Mouse (Mus musculus): ENCODE results near the gene Rps27rt. TPM values are rescaled to one million over a fixed set of nuclear protein-coding genes. Genes with fewer than 3 reads are reported as not detected.

The Rps27rt gene
- polyA plus RNA-seq, 1 experiment: 1,319 TPM

DNA sequence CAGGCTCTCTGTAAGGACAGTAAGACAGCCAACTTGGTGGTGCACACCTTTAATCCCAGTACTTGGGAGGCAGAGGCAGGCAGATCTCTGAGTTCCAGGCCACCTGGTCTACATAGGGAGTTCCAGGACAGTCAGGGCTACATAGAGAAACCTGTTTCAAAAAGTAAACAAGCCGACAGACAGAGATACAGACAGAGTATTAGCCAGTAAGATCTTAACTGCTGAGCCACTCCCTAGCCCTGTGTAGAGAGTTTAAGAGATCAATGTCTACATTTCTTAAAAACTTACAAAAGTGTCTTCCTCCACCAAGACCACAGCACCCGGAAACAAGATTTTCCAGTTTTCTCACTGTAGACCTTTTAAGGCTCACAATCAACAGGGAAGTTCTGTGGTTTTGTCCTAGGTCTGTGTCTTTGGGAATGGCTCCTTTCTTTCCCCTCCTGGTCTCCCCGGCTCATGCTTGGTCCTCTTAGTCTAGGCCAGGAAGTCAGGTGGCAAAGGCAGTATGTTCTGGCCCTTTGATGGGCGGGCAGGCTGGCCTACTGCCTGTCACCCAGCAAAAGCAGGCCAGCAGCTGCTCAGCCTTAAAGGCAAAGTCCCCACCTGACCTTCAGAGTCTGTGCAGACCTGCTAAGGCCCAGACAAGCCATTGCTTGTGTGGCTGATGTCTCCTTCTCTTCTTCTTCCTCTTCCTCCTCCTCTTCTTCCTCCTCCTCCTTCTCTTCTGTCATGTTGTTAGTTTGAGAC, 22.3 kb downstream of the Rps27rt start:
- TF ChIP-seq POLR2A (IDR thresholded peaks at IDR 0.05; ENCODE audit: borderline replicate concordance, low read depth, low read length) (no peak), CTCF (IDR thresholded peaks at IDR 0.05; ENCODE audit: low read depth, low read length) (no peak)
- Histone ChIP-seq H3K4me1 (ENCODE audit: control insufficient read depth, insufficient read depth, low read length) (peaks cover 6% of the 10 kb centered on the region), H3K27ac (ENCODE audit: insufficient read depth, low read depth, low read length) (no peak overlapping the region), H3K4me3 (ENCODE audit: insufficient read depth, low read length) (no peak overlapping the region)

DNA sequence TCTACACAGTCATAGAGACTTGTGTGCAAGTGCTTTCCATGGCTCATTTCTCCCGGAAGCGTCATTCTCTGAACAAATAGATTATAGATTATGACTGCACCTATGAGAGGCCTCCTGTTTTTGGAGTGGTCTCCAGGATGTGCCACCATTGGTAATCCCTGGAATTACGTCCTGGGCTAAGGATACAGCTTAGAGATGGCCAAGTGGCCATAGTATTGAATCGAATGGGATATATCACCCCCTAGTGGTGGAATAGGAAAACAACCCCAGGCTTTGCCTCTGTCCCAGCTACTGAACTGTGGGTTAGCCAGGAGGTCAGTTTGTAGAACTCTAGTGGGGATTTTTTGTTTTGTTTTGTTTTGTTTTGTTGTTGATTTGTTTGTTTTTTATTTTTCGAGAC, 25.6 kb downstream of the Rps27rt start:
- no peak overlapping the region for H3K27ac ChIP-seq (ENCODE audit: insufficient read depth, low read depth, low read length)
- TF ChIP-seq CTCF (IDR thresholded peaks at IDR 0.05; ENCODE audit: low read depth, low read length) (no peak), POLR2A (IDR thresholded peaks at IDR 0.05; ENCODE audit: borderline replicate concordance, low read depth, low read length) (no peak)
- H3K4me1 ChIP-seq (ENCODE audit: control insufficient read depth, insufficient read depth, low read length): peaks cover 6% of the 10 kb centered on the region

DNA sequence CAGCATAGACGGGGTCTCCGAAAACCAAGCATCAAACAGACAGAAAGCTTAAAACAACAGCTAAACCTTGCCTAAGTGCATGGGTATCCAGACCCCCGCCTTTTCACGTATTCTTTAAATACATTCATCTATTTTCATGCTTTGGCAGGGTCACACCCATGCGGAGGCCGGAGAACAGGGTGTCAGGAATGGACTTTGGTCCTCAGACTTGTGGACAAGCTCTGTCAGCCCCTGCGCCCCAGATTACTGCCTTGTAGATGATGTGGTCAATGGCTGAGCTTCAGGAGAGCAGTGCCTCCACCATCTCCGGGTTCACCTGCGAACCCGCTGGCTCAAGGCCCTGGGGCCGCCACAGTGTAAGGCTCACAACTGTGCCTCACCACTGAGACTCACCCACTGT, 27.2 kb downstream of the Rps27rt start:
- no peak for TF ChIP-seq POLR2A (IDR thresholded peaks at IDR 0.05; ENCODE audit: borderline replicate concordance, low read depth, low read length)
- no peak for TF ChIP-seq CTCF (IDR thresholded peaks at IDR 0.05; ENCODE audit: low read depth, low read length)
- H3K4me1 ChIP-seq (ENCODE audit: control insufficient read depth, insufficient read depth, low read length): peaks cover 1% of the 10 kb centered on the region
- H3K27ac ChIP-seq (ENCODE audit: insufficient read depth, low read depth, low read length): no peak overlapping the region
- H3K4me3 ChIP-seq (ENCODE audit: insufficient read depth, low read length): no peak overlapping the region

More for the DNA sequence above, 25.6 kb downstream of the Rps27rt start:
- no peak overlapping the region for H3K4me3 ChIP-seq (ENCODE audit: insufficient read depth, low read length)

DNA sequence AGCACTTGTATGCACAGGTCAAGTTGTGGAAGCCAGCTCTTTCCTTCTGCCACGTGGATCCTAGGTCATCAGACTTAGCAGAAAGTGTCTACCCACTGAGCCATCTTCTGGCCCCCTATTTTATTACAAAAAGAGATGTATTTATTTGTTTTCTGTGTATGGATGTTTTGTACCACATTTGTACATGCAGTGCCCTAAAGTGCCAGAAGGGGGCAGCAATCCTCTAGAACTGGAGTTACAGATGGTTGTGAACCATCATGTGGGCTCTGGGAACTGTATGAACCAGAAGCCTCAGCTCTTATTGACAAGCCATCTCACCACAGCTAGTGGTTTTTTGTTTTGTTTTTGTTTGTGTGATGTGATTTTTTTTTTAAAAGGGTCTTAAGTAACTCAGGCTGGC, 29.7 kb downstream of the Rps27rt start:
- Histone ChIP-seq H3K4me1 (ENCODE audit: control insufficient read depth, insufficient read depth, low read length) (no peaks in the 10 kb centered on the region), H3K4me3 (ENCODE audit: insufficient read depth, low read length) (no peak overlapping the region), H3K27ac (ENCODE audit: insufficient read depth, low read depth, low read length) (no peak overlapping the region)
- TF ChIP-seq CTCF (IDR thresholded peaks at IDR 0.05; ENCODE audit: low read depth, low read length): no peak
- no peak for TF ChIP-seq POLR2A (IDR thresholded peaks at IDR 0.05; ENCODE audit: borderline replicate concordance, low read depth, low read length)

DNA sequence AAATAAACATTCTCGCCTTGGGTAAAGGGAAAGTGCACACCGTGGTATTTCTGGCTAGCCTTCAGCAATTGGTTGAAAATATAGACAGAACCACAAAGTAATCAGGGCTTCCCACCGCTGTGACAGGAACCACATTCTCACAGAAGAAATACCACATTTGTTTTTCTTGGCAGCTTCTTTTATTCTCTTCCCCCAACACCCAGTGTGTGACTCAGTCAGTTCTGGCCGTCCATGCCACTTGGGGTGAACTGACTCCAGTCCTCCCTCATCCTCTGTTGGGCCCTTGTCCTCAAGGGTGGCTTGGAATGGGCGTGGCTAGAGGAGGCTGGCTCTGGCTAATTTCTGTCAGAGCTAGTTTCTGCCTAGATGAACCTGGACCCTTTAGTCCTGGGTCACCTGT, 34.1 kb downstream of the Rps27rt start:
- H3K4me3 ChIP-seq (ENCODE audit: insufficient read depth, low read length): no peak overlapping the region
- H3K27ac ChIP-seq (ENCODE audit: insufficient read depth, low read depth, low read length): no peak overlapping the region
- TF ChIP-seq POLR2A (IDR thresholded peaks at IDR 0.05; ENCODE audit: borderline replicate concordance, low read depth, low read length) (no peak), CTCF (IDR thresholded peaks at IDR 0.05; ENCODE audit: low read depth, low read length) (no peak)
- no peaks in the 10 kb centered on the region for H3K4me1 ChIP-seq (ENCODE audit: control insufficient read depth, insufficient read depth, low read length)

DNA sequence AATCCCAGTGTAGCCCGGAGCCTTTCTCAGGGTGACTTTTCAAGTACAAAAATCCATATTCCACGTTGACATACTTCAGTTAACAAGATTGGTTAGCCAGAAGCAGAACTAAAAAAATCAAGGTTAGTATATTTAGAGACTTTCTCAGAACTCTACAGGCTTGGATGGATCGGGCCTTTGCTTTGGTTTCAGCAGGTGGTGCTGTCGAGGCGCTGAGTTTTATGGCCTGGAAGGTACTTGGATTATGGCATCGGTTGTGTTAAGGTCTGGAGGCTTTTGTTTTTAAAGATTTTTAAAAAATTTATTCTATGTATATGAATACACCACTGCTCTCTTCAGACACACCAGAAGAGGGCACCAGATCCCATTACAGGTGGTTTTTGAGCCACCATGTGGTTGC, 37.0 kb downstream of the Rps27rt start:
- TF ChIP-seq CTCF (IDR thresholded peaks at IDR 0.05; ENCODE audit: low read depth, low read length): no peak
- TF ChIP-seq POLR2A (IDR thresholded peaks at IDR 0.05; ENCODE audit: borderline replicate concordance, low read depth, low read length): no peak
- Histone ChIP-seq H3K4me3 (ENCODE audit: insufficient read depth, low read length) (no peak overlapping the region), H3K4me1 (ENCODE audit: control insufficient read depth, insufficient read depth, low read length) (no peaks in the 10 kb centered on the region), H3K27ac (ENCODE audit: insufficient read depth, low read depth, low read length) (no peak overlapping the region)

DNA sequence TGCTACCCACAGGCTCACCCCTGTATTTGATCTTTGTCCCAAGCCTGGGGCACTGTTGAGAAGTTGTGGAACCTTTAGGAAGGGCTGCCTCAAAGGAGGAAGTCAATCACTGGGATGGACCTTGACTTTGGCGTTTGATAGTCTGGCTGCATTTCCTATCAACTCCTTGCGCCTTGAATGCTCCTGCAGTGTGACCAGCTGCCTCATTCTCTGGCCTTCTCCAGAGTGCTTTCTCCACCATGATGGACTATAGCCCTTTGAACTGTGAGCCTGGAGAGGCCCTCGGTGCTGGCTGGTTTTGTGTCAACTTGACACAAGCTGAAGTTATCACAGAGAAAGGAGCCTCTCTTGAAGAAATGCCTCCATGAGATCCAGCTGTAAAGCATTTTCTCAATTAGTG, 37.9 kb downstream of the Rps27rt start:
- no peak overlapping the region for H3K4me3 ChIP-seq (ENCODE audit: insufficient read depth, low read length)
- no peak overlapping the region for H3K27ac ChIP-seq (ENCODE audit: insufficient read depth, low read depth, low read length)
- no peak for TF ChIP-seq POLR2A (IDR thresholded peaks at IDR 0.05; ENCODE audit: borderline replicate concordance, low read depth, low read length)
- TF ChIP-seq CTCF (IDR thresholded peaks at IDR 0.05; ENCODE audit: low read depth, low read length): no peak
- H3K4me1 ChIP-seq (ENCODE audit: control insufficient read depth, insufficient read depth, low read length): no peaks in the 10 kb centered on the region

DNA sequence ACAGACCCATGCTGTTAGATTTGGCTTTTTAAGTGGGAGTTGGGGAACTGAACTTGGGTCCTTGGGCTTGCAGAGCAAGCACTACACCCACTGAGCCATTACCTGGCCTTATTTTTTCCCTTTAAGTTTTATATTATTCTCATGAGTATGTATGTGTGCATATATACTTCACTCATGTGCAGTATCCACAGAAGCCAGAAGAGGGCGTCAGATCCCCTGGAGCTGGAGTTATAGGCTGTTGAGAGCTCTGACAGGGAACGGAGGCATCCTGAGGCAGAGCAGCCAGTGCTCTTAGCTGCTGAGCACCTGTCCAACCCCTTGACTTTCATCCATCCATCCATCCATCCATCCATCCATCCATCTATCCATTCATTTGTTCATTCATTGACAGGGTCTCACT, 45.9 kb downstream of the Rps27rt start:
- TF ChIP-seq POLR2A (IDR thresholded peaks at IDR 0.05; ENCODE audit: borderline replicate concordance, low read depth, low read length): no peak
- TF ChIP-seq CTCF (IDR thresholded peaks at IDR 0.05; ENCODE audit: low read depth, low read length): no peak
- Histone ChIP-seq H3K4me1 (ENCODE audit: control insufficient read depth, insufficient read depth, low read length) (peaks cover 8% of the 10 kb centered on the region), H3K4me3 (ENCODE audit: insufficient read depth, low read length) (no peak overlapping the region), H3K27ac (ENCODE audit: insufficient read depth, low read depth, low read length) (no peak overlapping the region)

DNA sequence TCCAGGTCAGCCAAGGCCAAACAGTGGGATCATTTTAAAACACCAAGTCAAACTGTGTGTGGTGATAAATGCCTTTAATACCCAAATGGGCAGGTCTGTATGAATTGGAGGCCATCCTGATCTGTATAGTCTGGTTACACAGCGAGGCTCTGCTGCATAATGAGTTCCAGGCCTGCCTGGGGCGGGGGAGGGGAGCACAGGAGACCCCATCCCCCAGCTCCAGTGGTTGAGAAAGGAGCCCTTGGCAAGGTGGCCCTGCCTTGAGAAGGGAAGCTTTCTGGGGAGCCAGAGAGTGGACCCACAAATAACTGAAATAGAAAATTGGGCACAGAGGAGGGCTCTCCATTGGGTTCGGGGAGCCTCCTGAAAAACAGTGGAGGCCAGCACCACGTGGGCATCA, 47.2 kb downstream of the Rps27rt start:
- TF ChIP-seq POLR2A (IDR thresholded peaks at IDR 0.05; ENCODE audit: borderline replicate concordance, low read depth, low read length) (no peak), CTCF (IDR thresholded peaks at IDR 0.05; ENCODE audit: low read depth, low read length) (no peak)
- Histone ChIP-seq H3K4me3 (ENCODE audit: insufficient read depth, low read length) (no peak overlapping the region), H3K4me1 (ENCODE audit: control insufficient read depth, insufficient read depth, low read length) (peaks cover 8% of the 10 kb centered on the region), H3K27ac (ENCODE audit: insufficient read depth, low read depth, low read length) (no peak overlapping the region)

DNA sequence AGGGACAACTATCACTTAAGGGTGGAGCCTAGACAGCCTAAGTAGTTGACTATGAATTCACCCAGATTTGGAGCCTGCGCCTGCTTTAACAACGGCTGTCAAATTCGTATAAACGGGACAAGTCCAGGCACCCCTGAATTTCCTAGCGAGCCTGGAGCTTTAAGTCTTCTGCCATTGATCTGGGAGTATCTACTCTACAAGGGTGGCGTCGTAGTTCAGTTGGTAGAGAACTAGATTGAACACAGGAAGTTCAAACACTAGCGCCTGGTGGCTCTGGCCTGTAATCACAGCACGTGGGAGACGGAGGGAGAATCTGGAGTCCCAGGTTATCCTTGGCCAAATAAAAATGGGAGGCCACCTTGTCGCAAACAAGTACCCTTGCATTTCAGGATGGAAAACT, 48.3 kb downstream of the Rps27rt start:
- TF ChIP-seq CTCF (IDR thresholded peaks at IDR 0.05; ENCODE audit: low read depth, low read length) (no peak), POLR2A (IDR thresholded peaks at IDR 0.05; ENCODE audit: borderline replicate concordance, low read depth, low read length) (no peak)
- H3K4me3 ChIP-seq (ENCODE audit: insufficient read depth, low read length): peak overlapping the region; percentile 36
- peaks cover 8% of the 10 kb centered on the region for H3K4me1 ChIP-seq (ENCODE audit: control insufficient read depth, insufficient read depth, low read length)
- no peak overlapping the region for H3K27ac ChIP-seq (ENCODE audit: insufficient read depth, low read depth, low read length)

All from bone marrow macrophage, adult 2 months (primary cell).